Mouse (Mus musculus) adrenal gland, postnatal 4 days (tissue): Measurements from ENCODE around the gene Lta. TPM values are rescaled to one million over a fixed set of nuclear protein-coding genes. Genes with fewer than 3 reads are reported as not detected.

Source experiments
- DNase-seq, 2 experiments: peaks; one replicate each; pipeline ENCODE4 v3.0.0; 2021 to 2022; ENCODE audit warnings: low spot score in 2 of 2, mixed read lengths in 2 of 2
- total RNA-seq, 2 experiments: library from RNA; stranded (reverse); gene quantifications; 2 replicates each; pipeline ENCODE4 v1.2.3; 2021

Gene Lta
- total RNA-seq, 2 experiments from 2014 or later, result 0.73 to 0.78 TPM

DNA sequence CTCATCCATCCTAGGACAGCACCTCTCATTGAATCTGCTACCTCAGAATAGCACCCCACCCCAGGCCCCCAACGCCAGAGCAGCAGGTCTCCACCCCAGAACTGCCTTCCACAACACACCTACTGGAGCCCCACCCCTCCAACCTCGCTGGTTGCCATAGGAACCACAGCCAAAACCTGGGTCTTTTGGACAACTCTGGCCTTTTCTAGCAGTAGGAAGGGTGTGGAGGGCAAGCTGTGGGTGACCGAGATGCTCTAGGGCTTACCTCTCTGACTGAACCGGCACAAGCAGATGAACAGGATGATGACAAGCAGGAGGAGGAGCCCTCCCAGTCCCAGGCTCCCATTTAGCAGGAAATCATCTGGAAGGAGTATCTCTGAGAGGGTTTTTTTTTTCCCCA, 18.5 kb downstream of the Lta start:
- DNase-seq, result no peak

DNA sequence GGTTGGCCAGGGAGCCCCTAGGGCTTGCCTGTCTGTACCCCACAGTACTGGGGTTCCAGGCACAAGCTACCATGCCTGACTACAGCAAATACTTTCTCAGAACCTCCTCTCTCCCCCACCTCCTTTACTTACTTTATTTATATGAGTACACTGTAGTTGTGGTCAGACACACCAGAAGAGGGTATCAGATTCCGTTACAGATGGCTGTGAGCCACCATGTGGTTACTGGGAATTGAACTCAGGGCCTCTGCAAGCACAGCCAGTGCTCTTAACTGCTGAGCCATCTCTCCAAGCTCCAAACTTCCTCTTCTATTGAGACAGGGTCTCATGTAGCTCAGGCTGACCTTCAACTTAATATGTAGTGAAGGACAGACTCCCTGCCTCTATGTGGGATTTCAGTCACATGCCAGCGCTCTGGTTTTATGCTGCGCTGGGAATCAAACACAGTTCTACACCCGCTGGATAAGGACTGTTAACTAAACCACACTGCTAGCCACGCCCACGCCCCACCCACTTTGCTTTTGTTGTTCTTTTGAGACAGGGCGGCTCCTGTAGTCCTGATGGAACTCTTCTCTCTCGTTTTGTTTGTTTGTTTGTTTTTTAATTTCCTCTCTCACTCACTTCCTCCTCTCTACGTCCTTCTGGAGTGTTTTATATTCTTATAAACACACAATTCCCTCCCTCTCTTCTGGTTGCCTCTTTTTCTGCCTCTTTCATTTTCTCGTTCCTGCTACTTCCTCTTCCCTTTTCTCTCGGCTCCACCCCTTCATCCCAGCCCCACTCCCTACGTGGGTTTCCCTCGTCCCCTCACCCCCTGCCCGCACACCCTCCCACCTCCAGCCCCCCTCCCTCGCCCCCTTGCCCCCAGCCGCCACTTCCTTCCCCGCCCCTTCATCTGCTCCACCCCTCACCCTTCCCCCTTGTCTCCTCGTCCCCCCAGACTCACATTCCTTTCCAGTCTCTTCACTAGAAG, 19.2 kb downstream of the Lta start:
- DNase-seq, result peak in 1 of 2 experiments; percentile 48

DNA sequence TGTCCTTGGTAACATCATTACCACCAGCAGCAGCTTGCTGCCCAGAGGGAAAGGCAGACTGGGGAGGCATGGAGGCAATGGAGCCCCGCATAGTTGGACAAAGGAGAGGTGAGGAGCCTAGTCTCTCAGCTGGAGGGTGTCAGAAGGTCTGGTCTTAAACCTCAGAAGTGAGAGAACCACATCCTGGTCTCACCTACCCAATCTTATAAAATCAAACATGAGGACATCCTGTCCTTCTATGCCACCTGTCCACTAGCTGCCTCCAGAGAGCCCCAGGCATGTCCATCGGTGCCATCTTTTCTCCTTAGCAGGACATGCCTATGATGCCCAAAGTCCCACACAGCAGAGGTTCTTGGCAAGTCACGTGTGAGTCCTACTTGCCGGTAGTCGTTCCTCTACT, 25.1 kb downstream of the Lta start:
- DNase-seq, result no peak

DNA sequence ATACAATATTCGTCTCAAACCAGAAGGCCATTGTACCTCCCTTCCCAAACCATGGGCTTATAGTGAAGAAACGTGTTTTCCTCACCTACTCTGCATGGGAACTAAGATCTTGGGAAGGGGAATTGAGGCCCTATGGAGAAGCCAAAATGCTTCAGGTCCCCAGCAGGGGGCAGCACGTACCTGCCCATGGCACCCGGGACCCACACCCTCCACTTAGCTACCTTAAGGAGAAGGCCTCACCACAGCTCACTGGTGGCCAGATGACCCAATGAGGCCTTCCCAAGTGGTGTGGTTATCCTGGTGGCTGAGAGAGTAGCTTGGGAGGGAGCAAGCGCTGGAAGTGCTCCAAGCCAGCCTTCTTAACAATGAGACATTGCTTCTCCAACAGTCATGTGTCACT, 26.6 kb downstream of the Lta start:
- peak in 1 of 2 experiments; percentile 62 for DNase-seq

DNA sequence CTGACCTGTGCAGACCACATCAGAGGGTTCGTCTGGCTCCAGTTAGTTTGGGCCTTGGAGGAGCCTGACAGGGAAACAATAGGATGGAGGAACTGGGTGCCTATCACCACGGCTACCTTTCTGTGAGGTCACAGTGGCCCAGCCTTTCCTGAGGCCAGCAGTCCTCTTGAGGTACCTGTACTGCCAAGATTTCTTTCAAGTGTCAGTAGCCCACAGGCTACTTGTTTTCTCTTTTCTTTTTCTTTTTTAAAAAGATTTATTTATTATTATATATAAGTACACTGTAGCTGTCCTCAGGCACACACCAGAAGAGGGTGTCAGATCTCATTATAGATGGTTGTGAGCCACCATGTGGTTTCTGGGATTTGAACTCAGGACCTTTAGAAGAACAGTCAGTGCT, 29.2 kb downstream of the Lta start, which contains the start of gene Aif1:
Gene Aif1 (minus strand): TSS at position 101 of the 400 bp plus-strand sequence.
- no peak for DNase-seq

DNA sequence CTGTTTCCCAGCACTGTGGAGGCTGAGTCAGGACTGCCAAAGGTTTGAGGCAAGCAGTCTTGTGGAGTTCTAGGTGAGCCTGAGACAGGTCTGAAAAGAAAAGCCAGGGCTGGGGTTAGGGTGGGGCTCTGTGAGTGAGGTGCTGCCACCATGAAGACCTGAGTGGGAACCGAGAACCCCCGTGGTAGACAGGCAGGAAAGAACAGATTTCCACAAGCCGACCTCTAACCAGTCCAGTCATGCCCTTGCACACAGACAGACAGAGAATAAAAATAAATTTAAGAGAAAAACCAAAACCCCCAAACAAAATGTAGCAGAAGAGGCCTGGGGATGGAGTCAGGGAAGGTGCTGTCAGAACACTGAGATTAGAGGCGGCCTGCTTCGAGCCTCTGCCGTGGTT, 29.8 kb downstream of the Lta start:
- no peak for DNase-seq

DNA sequence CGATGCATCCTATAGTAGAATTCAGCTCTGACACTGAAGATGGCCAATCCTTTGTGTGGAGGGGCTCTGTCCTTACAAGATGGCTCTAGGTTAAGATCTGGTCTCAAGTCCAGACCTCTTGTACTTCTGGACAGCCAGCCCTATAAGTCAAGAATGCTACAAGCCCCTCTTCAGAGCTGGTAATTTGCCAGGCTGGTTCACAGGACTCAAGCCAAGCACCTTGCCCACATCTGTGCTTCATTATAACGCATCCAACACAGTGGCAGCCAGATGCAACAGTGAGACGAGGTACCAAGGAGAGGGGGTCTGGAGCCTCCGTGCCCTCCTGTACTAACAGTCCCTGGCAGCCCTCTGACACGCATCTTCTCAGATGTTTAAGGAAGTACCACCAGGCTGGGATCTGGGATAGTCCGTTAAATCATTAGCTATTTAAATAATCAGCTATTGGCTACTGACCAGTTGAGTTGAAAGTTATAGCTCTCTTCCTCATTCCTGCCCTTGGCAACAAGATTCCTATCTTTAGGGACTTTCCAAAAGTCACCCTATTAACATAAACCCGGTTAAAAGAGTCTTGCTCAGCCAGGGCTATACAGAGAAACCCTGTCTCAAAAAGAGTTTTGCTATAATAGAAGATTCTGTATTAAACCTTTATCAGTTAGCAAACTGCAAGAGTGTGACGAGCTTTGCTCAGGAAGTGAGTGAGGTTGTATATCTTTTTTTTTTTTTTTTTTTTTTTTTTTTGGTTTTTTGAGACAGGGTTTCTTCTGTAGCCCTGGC, 30.8 kb downstream of the Lta start:
- DNase-seq, result no peak

DNA sequence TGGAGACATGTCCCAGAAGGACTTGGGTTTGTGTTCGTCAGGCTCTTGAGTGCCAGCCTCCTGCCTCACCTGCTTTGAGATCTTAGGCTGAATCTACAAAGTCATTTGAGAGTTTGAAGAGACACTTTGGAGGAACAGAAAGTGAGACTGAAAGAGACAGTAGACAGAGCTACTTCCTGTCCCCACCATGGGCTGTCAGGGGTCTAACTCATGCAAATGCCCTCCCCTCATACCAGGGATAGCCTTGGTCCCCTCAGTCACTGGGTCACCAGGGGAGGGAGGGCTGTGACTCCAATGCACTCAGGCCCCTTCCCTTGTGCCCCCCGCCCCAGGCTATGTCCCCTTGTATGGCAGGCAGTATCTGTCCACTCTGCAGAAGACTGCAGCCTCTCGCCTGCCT, 31.8 kb downstream of the Lta start:
- no peak for DNase-seq

DNA sequence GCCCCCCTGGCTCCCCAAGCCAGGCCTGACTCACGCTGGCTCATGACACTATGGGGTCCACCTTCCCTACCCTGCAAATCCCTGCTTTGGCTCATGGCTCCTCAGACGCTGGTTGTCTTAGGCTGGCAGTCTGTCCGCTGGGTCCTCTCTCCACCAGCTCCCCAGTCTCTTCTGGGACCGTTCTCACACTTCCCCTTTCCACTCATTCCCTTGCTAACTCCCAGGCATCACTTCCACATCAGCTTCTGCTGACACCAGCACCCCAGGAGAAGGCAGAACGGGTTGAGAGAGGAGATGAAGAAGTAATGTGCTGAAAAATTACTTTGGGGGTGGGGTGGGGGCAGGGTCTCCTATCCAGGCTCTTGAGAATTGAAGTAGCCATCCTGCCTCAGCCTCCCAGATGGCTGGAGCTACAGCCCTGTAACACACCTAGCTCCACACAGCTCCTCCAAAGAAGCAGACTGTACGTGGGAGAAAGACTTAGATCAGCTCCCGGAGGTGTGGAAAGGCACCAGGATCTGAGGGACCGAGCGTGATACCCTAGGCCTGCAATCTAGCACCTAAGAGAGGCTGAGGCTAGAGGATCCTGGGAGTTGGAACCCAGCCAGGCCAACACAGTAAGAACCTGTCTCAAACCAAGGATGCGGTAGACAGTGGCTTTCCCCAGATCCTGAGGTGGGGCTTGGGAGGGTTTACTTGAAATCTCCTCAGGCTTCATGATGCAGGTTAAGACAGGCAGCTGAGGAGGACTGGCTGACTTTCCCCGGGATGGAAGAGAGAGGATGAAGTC, 32.5 kb downstream of the Lta start:
- no peak for DNase-seq

DNA sequence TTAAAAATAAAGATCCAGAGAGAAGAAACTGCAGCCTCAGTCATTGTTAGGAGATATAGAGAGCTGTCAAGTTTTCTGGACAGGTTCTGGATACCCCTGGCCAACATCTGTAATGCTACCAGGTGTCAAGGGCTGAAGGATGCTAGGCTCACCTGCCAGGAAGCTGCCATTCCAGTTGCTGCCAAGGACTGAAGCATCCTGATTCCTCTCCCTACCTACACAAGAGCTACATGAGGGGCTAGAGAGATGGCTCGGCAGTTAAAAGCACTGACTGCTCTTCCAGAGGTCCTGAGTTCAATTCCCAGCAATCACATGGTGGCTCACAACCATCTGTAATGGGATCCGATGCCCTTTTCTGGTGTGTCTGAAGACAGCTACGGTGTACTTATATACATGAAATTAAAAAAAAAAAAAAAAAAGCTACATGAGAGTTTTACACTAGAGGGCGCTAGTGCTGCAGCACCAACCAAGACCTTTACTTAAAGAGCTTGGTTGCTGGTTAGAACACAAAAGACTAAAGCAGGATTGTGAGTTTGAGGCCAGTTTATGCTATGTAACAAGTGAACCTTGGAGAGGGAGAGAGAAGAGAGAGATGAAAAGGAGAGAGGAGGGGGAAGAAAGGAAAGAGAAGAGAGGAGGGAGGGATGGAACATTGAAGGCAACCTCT, 36.5 kb downstream of the Lta start:
- DNase-seq, result no peak

DNA sequence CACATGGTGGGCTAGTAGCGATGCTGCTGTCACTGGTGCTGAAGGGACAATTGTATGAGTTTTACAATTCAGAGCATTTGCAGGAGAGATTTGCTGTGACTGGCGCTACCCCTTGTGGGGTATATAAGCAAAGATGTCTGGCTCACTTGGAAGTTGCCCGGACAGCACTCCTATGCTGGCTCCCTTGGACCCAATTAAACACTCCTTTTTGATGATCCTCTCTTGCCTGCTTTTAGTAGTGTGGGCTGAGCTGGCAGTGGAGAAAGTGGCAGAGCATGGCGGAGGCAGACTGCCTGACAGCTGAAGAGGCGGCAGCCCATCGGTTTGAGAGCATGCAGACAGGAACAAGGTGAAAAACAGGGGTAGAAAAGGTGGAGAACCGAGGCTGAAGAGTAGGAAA, 37.4 kb downstream of the Lta start:
- no peak for DNase-seq

DNA sequence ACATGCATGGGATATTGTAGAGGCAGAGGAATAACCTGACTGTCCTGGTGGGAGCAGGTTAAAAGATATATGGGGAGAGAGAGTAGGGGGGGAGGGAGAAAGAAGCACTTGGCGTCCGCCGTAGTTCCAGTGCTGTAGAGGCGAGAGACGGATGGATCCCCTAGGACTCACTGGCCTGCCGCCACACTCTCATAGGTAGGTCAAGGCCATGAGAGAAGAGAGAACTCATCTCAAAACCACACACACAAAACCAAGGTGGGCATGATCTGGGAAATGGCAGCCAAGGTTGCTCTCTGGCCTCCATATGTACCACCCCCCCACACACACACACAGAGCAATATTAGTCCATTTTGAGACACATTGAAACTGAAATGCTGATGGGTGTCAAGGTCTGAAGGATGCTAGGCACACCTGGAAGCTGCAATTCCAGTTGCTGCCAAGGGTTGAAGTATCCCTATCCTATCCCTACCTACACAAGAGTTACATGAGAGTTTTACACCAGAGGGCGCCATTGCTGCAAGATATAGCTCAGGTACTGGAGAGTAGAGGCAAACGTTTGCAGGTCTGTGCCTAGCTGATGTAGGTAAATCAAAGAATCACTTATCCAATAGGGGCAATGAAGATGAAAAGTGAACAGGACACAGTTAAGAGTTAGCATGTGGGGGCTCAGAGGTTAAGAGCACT, 38.7 kb downstream of the Lta start:
- DNase-seq, result no peak

DNA sequence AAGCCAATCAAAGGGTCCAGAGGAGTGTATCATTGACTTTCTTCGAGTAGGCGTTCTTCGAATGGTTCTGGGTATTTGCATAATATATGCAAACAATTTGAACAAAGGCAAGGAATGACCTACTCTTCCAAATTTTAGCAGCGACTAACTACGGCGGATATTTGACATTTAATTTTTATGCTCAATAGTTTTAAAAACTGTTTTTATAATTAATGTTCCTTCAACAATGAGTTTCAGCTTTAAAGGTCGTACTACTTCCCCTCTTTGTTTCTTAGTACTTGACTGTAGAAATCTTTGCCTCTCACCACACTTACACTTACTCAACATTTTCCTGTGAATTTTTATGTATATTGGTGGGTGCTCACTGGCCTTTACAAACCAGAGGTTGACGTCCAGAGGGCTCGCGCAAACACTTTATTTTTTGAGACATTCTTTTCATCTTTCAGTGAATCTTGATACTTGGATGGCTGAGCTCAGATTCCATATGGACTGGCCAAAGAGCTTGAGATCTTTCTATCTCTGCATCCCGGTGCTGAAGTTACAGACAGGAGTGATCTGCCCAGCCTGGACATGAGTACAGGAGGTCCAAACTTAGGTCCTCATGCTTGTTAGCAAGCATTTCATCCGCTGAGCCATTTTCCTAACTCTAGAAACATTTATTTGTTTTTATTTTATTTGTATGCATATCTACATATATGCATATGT, 39.5 kb downstream of the Lta start:
- DNase-seq, result no peak

DNA sequence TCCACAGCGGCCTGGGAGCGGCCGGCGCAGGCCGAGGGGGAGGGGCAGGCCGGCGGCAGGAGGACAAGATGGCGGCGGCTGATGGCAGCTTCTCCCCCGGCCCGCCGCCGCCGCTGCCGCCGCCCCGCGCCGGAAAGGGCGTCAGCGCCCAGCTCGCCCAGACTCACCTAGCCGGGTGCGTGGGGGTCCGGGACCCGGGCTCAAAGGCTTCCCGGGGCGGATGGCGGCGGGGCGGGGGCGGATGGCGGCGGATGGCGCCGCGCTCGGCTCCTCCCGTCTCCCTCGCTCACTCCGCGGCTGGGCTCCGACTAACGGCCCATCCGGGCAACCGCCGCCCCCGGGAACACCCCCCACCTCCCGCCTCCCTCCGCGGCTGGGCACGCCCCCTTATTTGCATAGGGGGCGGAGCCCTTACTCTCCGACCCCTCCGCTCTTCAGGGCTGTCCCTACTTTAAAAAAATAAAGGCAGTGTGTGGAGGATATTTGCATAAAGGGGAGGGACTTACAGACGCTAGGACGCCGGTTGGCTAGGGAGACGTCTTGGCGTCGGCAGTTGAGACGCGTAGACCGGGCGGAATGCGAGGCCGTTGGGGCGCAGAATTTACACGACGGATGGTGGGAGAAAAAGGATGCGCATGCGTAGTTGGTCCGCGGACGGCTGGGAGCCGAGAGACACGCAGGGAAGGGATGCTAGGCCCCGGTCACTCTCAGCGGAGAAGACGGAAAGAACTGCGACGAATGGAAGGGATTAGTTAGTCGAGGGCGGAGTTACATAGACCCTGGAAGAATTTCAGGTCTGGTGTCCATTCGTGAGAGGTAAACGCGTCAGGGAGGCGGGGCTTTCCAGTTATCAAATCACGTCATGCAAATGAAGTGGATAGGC, 40.3 kb downstream of the Lta start, which contains the start of gene Prrc2a:
Gene Prrc2a (minus strand): TSS at position 330 of the 883 bp plus-strand sequence.
- DNase-seq, result peak; percentile 88 to 96

DNA sequence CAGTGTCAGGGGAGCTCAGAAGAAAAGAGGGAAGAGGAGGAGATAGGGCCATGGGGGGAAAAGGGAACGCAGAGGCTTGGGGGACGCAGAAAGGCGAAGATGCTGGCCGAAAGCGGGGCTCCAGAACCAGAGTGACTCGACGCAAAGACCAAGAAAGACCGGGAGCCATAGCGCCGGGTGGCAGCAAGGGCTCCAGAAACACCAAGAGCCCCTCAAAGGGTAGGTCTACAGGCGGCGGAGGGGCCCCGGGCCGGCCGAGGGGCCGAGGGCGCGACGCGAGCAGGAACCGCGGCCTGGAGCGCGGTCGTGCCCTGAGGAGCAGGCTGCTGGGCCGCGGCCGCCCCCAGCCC, 41.0 kb downstream of the Lta start:
- no peak for DNase-seq

DNA sequence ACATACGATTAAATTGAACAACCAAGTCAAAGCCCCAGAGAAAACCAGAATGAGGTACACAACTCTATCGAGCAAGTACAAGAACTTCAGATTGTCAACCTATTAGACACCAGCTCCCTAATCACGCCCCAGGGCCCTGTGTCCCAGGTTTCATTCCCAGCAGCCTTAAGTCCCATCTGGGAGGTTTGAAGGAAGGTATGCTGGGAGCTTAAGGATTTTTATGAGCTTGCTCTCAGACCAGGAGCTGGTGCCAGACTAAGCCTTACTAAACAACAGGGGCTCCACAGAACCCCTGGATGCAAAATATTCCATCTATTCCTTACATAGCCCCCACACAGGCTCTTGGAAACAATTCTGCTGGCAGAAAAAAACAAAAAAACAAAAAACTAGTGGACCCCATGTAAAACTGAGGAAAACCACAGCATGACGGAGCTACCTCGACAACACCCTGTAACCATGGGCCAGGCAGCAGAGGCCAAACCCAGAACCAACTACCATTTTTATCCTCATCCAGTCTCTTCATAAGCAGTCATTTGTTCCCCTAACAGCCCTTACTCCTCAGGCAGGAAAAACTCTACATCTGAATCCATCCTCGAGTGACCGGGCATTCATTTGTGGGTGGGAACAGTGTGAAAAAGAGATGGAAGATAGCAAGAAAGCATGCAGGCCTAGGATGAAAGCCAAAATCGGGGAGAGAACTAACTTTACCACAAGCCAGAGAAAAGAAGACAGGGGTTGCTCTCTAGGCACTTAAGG, 41.6 kb downstream of the Lta start:
- no peak for DNase-seq

DNA sequence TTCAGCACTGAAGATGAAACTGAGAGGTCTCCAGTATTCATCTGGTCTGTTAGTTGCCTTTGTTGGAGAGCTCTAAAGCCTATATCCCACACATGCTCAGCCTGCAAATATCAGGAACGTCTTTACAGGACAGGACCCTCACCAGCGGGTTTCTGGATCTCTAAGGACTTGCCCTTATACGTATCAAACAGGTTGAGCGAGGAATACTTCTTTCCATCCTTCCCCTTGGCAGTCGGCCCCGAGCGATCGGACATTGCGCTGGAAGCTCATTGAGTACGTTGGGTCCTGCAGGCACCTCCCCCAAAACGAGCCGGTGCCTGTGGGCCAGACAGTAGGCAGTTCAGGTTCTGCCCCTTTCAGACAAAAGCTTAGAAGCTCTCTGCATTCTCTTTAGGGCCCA, 42.4 kb downstream of the Lta start:
- DNase-seq, result no peak

DNA sequence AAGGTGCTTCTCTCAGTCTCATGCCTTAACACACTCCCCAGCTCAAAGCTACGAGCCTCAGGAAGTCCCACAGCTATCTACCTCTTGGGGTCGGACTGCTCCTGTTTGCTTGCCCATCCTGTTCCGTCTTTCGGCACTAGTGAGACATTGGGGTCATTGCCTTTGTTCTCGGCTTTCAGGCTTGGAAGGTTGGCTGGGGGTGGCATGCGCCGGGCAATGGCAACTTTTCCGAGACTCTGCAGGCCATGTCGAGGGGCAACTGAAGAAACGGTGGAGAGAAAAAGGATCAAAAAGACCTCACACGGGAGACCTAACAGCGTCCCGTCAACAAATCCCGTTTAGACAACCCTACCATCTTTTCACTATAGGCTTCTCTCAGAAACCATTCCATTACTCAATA, 43.0 kb downstream of the Lta start:
- no peak for DNase-seq
